Mouse (Mus musculus) granulocyte monocyte progenitor cell, adult 5-6 weeks (primary cell): ENCODE measurements around the gene Psmd14. TPM values are rescaled to one million over a fixed set of nuclear protein-coding genes. Genes with fewer than 3 reads are reported as not detected.

ENCODE experiments used
- ATAC-seq: replicated peaks from 2 replicates; pipeline ENCODE4 v1.8.0; 2016; ENCODE audit warnings: mild to moderate bottlenecking, moderate TSS enrichment, inconsistent platforms; ENCODE audit not compliant: poor library complexity, severe bottlenecking
- total RNA-seq, 2 experiments: library from RNA; stranded (forward) in 1 of 2; stranded (reverse) in 1 of 2; fragments of 200-712, 200-1000 nt in 1 of 2; fragments of >200 nt in 1 of 2; fragmentation: Nextera tagmentation in 1 of 2; gene quantifications; 2 replicates each; pipeline ENCODE4 v1.2.3; 2014 to 2017

Gene Psmd14
- total RNA-seq, 2 experiments from 2014 or later, result 152 to 214 TPM

- no peak for ATAC-seq
Measured at GRCm38 (mm10) chr2:61811163-61811506, 99.6 kb downstream of the Psmd14 start.

DNA sequence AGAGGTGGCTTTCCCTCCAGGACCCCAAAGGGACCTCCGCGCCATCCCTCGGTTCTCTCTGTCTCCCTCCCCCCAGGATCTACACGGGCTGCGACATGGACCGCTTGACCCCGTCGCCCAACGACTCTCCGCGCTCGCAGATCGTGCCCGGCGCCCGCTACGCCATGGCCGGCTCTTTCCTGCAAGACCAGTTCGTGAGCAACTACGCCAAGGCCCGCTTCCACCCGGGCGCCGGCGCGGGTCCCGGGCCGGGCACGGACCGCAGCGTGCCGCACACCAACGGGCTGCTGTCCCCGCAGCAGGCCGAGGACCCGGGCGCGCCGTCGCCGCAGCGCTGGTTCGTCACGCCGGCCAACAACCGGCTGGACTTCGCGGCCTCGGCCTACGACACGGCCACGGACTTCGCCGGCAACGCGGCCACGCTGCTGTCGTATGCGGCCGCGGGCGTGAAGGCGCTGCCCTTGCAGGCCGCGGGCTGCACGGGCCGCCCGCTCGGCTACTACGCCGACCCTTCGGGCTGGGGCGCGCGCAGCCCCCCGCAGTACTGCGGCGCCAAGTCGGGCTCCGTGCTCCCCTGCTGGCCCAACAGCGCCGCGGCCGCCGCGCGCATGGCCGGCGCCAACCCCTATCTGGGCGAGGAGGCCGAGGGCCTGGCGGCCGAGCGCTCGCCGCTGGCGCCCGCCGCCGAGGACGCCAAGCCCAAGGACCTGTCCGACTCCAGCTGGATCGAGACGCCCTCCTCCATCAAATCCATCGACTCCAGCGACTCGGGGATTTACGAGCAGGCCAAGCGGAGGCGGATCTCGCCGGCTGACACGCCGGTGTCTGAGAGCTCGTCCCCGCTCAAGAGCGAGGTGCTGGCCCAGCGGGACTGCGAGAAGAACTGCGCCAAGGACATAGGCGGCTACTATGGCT, 100.3 kb downstream of the Psmd14 start:
- peak; percentile 52 for ATAC-seq

DNA sequence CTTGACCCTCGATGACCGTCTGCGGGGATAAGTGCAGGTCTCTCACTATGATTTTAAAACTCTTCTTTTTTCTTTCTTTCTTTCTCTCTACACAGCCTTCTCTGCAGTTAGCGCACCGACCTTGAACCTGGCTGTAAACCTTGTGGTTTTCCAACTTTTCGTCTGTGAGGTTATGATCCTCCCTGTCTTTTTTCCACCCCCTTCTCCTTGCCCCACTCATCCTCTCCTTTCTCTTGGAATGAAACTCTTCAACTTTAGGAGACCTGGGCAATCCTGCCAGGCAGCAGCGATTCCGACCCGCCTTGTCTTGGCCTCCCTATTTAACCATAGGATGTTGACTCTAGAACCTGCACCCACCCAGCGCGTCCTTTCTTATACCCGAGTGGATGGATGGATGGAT, 101.0 kb downstream of the Psmd14 start:
- ATAC-seq, result no peak

DNA sequence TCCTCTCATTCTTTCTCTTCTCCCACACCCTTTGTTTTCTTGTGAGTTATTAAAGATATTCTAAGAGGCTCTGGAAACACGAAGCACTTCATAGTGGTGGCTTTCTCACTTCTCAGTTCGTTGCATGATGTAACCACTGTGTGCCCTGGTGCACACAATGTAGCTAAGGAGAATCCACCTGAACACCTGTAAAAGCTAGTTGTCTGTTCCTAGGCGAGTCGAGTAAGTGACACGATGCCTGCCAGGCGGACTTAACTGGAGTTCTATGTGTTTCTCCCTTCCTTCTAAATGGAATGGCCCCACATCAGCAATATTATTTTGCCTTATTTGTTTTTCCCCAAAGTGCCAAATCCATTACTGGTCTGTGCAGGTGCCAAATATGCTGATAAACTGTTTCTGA, 101.6 kb downstream of the Psmd14 start:
- ATAC-seq, result no peak

- ATAC-seq, result no peak
Measured at GRCm38 (mm10) chr2:61813521-61813920, 102.0 kb downstream of the Psmd14 start.

- ATAC-seq, result peak; percentile 17
Measured at GRCm38 (mm10) chr2:61814548-61815473, 103.3 kb downstream of the Psmd14 start.

DNA sequence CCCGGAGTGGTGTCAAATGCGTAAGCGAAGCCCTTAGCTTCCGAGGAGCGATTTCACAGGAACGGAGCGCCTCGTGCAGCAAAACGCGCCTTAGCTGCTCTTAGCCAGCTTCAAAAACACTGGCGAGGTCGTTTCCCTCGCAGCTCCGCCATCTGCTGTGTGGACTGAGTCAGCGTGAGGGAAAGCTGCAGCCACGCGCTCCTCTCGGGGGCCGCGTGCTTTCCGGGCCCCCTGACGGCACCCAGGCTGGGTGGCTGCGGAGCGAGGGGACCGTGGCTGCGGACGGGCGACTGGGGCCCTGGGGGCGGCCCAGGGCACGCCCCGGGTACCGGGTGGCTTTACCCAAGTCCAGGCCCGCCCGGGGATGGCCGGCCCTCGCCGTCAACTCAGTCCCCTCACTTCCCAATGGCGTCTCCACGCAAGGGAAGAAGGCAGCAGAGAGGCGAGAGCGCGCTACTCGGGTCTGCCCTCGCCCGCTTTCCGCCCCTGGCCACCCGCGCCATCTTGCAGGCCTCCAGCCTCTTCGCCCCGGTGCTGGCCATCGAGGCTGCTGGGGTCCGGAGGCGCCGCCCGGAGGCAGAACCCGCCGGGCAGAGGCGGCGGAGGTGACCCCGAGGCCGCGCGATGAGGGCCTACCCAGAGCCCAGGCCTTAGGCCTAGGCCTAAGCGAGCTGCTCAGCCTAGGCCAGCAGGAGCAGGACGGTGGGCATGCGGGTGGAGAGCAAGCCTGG, 104.3 kb downstream of the Psmd14 start:
- ATAC-seq, result peak; percentile 7; the same call in 1 of the 2 replicates

DNA sequence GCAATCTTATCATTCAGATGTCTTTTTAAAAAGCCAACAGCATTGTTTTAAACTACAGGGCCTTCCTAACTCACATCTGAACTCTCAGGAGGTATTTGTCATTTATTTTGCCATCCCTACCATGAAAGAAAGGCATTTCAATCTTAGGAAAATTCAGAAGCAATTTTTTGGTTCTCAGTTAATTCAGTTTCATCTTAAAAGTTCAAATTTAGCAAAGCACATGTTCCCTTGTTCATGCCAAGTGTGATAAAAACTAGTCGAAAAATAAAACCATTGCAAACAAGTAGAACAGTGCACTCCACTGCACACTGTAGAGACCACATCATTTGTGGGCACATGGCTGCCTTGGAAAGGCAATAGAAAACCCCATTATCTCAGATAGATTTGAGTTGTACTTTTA, 106.7 kb downstream of the Psmd14 start:
- no peak for ATAC-seq

DNA sequence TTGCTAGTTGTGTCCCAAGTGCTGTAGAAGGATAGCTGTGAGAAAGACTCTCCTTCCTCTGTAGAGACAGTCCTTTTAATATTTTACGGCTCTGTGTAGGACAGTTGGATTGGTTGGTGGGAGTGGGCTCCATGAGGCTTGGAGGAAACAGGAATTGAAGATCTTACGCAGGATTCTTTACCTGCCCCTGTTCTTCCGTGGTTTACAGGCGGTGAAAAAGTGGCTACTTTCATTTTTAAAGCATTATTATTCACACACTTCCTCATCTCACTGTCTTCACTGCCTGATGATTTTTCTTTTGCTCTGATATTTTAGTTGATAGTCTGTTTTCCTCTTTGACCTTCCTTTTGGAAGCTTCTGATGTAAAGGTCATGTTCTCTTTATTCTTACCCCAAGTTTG, 108.7 kb downstream of the Psmd14 start:
- ATAC-seq, result peak; percentile 63

DNA sequence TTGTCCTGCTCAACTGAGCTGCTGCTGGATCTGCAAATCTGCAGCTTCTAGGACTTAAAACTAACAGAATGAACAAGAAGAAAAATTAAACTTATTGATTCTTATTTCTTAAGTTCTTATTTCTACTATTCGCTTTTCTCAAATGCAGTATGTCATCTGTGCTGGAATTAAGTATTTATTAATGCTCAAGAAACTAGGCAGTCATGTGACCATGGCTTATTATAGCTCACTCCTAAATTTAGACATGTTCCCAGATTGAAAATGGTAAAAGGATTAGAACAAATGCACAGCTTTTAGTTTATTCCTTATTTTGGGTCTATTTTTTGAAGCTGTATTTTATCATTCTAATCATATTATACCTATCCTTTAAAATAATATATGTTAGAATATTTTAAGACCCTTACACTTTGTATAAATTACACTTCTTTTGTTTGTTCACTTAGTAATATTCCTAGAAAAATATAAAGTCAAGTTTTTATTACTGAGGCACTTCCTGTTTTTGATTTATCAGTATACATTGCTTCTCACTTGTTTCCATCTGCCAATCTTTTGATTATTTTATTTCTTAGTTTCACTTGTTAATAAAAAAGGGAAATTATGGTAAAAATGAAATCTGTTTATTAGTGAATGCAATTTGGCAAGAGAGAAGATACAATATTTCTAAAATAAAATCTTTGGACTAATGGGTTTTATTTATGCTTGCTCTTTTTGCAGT, 112.1 kb downstream of the Psmd14 start:
- no peak for ATAC-seq

DNA sequence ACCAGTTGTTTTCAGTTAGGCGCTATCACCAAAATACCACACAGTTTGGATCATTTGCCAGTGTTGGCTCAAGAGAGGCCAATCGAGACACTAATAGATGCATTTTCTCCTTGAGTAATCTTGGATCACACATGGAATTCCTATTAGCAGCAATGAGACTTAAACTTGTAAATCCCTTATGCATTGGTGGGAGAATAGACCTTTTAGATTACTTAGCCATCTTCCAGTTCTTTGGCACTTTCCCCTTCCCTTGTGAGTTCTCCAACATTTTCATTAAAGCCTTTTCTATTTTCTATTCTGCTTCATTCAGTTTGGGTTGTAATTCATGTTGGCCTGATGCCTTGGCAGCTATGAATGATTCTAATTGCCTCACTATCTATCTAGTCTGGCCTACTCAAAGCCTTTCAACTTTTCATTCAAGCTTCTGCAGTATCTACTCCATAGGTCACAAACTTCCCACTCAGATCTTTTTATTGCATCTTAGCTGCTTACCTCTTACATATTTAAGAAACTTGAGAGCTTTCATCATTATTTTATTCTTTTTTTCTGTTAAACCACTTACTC, 125.8 kb downstream of the Psmd14 start:
- ATAC-seq, result no peak

Other genes with a start within 250 kb of the Psmd14 start
- 96.4 and 107 TPM in 2 replicates for gene Tank, start 133.1 kb upstream of the Psmd14 start, total RNA-seq (2014; fragmentation: Nextera tagmentation)
- 77.2 and 87.8 TPM in 2 replicates for gene Tank, start 133.1 kb upstream of the Psmd14 start, total RNA-seq (2017)
- 0.49 TPM in 1 of 2 replicates, not detected in the other for gene Tbr1, start 91.2 kb downstream of the Psmd14 start, total RNA-seq (2014; fragmentation: Nextera tagmentation)
- not detected in 2 replicates for gene Tbr1, start 91.2 kb downstream of the Psmd14 start, total RNA-seq (2017)